Mouse (Mus musculus) kidney, embryonic 14.5 days (tissue): ENCODE results near the gene Cep162. TPM values are rescaled to one million over a fixed set of nuclear protein-coding genes. Genes with fewer than 3 reads are reported as not detected.
A peak's percentile ranks its signal among the peaks of the same experiment; 100 is the strongest.

Experiments used
- ATAC-seq: fragments of 200-750 bp; cut with Nextera tagmentation; 2 replicates; pipeline ENCODE4 v1.8.0; 2017; ENCODE audit warnings: moderate number of reproducible peaks, mild to moderate bottlenecking, moderate TSS enrichment, moderate library complexity; ENCODE audit not compliant: low FRiP score, low TSS enrichment
- H3K27ac ChIP-seq: fragments of 300-500 bp; sonication (generic); 2 replicates; pipeline ENCODE4 v1.5.1; 2014; ENCODE audit warnings: low read depth, mild to moderate bottlenecking, low read length, moderate library complexity, mixed read lengths
- H3K27me3 ChIP-seq: fragments of 300-500 bp; sonication (generic); 2 replicates; pipeline ENCODE4 v1.6.1; 2014; ENCODE audit warnings: mild to moderate bottlenecking, low read length; ENCODE audit not compliant: control insufficient read depth, insufficient read depth
- H3K36me3 ChIP-seq: fragments of 300-500 bp; sonication (generic); 2 replicates; pipeline ENCODE4 v1.6.1; 2014; ENCODE audit warnings: low read length, mixed read lengths; ENCODE audit not compliant: control insufficient read depth, insufficient read depth
- H3K4me1 ChIP-seq: fragments of 300-500 bp; sonication (generic); 2 replicates; pipeline ENCODE4 v1.6.1; 2014; ENCODE audit warnings: low read length, mixed read lengths; ENCODE audit not compliant: control insufficient read depth, insufficient read depth
- H3K4me2 ChIP-seq: fragments of 300-500 bp; sonication (generic); replicated peaks from 2 replicates; pipeline ENCODE4 v1.6.1; 2014; ENCODE audit warnings: low read depth, mild to moderate bottlenecking, low read length
- H3K4me3 ChIP-seq: fragments of 300-500 bp; sonication (generic); 2 replicates; pipeline ENCODE4 v1.5.1; 2014; ENCODE audit warnings: mild to moderate bottlenecking, low read length
- H3K9ac ChIP-seq: fragments of 300-500 bp; sonication (generic); 2 replicates; pipeline ENCODE4 v1.6.1; 2014; ENCODE audit warnings: low read depth, mild to moderate bottlenecking, low read length, moderate library complexity
- H3K9me3 ChIP-seq: fragments of 300-500 bp; sonication (generic); 2 replicates; pipeline ENCODE4 v1.6.1; 2016; ENCODE audit warnings: low read length; ENCODE audit not compliant: control insufficient read depth
- WGBS: fragments of 180-500 bp; shearing (Covaris S2); extraction: QIAGEN DNeasy Blood & Tissue Kit; methylation state at CpG from one replicate; pipeline ENCODE4 v1.1.7; 2014; 5-methylcytosine and 5-hydroxymethylcytosine counted together
- polyA plus RNA-seq: library from polyadenylated mRNA; unstranded; fragments of >200 nt; fragmentation: Nextera tagmentation; extraction: Ambion mirVana; gene quantifications from 2 replicates; pipeline ENCODE4 v1.2.1, GENCODE M21; 2014

Cep162 gene
- polyA plus RNA-seq, 1 experiment from 2014 or later = 9.9 TPM

GRCm38 (mm10) chr9:87145671-87146070 is 109.7 kb downstream of the Cep162 start:
- Histone ChIP-seq H3K4me2 (no peak overlapping the region), H3K27me3 (peaks cover 28% of the 10 kb centered on the region; the same call in 1 of the 2 replicates), H3K9me3 (no peaks in the 10 kb centered on the region), H3K9ac (no peak overlapping the region), H3K36me3 (no peaks in the 10 kb centered on the region), H3K4me3 (no peak overlapping the region), H3K4me1 (peaks cover 2% of the 10 kb centered on the region; the same call in 1 of the 2 replicates), H3K27ac (no peak overlapping the region)
- ATAC-seq = no peak
- WGBS = 31% methylated on average over 11 of the region's 11 CpGs

DNA sequence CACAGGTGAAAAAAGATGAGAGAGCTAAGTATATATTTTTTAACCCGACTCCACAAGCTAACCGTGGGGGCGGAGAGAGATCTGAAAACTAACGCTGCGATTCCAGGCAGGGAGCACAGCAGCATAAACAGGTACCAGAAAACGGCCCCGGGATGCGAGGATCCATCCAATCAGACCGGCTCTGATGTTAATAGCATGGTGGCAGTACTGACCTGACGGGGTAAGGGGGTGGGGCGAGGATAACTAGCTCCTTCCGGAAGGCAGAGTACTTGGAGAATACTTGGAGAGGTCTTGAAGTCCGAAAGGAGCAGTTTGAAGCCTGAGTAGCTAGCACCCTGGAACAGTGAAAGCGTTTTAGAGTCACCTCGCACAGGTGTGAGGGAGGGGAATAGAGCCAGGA is 110.2 kb downstream of the Cep162 start:
- Histone ChIP-seq H3K4me2 (peak overlapping the region; percentile 56), H3K9ac (no peak overlapping the region), H3K4me1 (peaks cover 2% of the 10 kb centered on the region; the same call in 1 of the 2 replicates), H3K4me3 (peak overlapping the region; percentile 39; the same call in 1 of the 2 replicates), H3K9me3 (no peaks in the 10 kb centered on the region), H3K27ac (no peak overlapping the region), H3K27me3 (peaks cover 28% of the 10 kb centered on the region; the same call in 1 of the 2 replicates), H3K36me3 (no peaks in the 10 kb centered on the region)
- WGBS = 2% methylated on average over 15 of the region's 15 CpGs
- ATAC-seq = peak; percentile 24; the same call in 1 of the 2 replicates

DNA sequence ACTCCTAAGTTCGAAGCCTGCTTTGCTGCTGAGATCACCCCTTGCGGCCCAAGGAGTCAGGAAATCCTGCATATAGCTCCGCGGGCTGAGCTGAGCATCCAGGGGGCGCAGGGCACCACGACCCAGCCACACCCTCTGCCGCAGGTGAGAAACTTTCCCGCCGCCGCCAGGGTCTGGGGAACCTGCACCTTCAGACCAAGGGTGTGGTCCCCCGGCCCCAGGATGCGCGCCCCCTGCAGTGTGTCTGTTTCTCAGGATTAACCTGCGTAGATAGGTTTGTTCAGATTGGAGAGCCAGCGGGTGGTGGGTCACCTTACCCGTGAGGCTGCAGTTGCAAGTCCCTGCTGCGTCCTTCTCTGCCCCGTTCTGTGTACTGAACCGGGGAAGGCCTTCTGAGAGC is 110.8 kb downstream of the Cep162 start:
- Histone ChIP-seq H3K4me3 (peak overlapping the region; percentile 39), H3K27ac (no peak overlapping the region), H3K9ac (0 out of 2 replicates have a peak overlapping the region, but pooled peaks have one; percentile 13), H3K9me3 (no peaks in the 10 kb centered on the region), H3K36me3 (no peaks in the 10 kb centered on the region), H3K27me3 (peaks cover 28% of the 10 kb centered on the region; the same call in 1 of the 2 replicates), H3K4me2 (peak overlapping the region; percentile 56), H3K4me1 (peaks cover 2% of the 10 kb centered on the region; the same call in 1 of the 2 replicates)
- 2% methylated on average over 19 of the region's 19 CpGs for WGBS
- ATAC-seq = peak; percentile 13; the same call in 1 of the 2 replicates

DNA sequence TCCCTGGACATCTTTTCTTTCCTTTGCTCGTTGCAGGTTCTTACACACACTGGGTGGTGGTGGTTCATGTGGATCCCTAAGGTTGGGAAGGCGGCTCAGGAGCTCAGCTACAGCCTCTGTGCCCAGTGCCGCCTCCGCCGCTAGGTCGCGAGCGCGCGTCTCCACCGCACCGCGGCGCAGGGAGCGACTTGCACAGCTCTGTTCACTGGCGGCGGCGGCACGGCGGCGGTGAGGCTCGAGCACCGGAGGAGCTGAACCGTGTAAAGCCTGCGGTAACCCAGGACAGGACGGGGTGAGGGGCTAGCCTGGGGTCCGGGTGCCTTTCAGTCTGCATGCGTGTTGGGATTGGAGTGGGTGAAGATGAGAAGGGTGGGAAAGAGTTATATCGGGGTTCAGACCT is 111.2 kb downstream of the Cep162 start, which contains the start of gene Mrap2:
TSS of gene Mrap2 (plus strand) at position 201 of the 400 bp plus-strand sequence.
- Histone ChIP-seq H3K36me3 (no peaks in the 10 kb centered on the region), H3K9ac (0 out of 2 replicates have a peak within 1 kb of the TSS, but pooled peaks have one; percentile 13)

DNA sequence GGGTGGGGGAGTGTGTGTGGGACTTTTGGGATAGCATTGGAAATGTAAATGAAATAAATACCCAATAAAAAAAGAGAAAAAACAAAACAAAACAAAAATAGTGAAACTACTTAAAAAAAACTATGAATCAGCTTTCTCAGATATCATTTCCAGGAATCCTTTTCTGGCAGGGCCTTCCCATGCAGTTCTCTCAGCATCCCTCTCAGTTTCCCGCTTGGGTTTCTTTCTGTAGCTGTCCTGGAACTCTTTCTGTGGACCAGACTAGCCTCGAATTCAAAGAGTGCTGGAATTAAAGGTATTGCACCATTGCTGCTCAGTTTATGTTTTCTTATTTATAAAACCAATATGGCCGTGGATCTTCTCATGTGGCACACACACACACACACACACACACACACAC is 112.3 kb downstream of the Cep162 start:
- 79% methylated on average over 3 of the region's 3 CpGs for WGBS
- no peak for ATAC-seq

More for the DNA sequence above, 111.2 kb downstream of the Cep162 start, which contains the start of gene Mrap2:
- H3K4me3 ChIP-seq = peak within 1 kb of the TSS; percentile 39
- H3K27me3 ChIP-seq = peaks cover 28% of the 10 kb centered on the region; the same call in 1 of the 2 replicates
- H3K9me3 ChIP-seq = no peaks in the 10 kb centered on the region
- peak within 1 kb of the TSS; percentile 56 for H3K4me2 ChIP-seq
- WGBS = 1% methylated on average over 29 of the region's 29 CpGs
- H3K4me1 ChIP-seq = peaks cover 2% of the 10 kb centered on the region; the same call in 1 of the 2 replicates
- ATAC-seq = peak; percentile 91
- no peak within 1 kb of the TSS for H3K27ac ChIP-seq

More for the DNA sequence above, 112.3 kb downstream of the Cep162 start:
- no peak overlapping the region for H3K9ac ChIP-seq
- peaks cover 2% of the 10 kb centered on the region; the same call in 1 of the 2 replicates for H3K4me1 ChIP-seq
- peaks cover 28% of the 10 kb centered on the region; the same call in 1 of the 2 replicates for H3K27me3 ChIP-seq
- no peak overlapping the region for H3K27ac ChIP-seq
- H3K4me3 ChIP-seq = no peak overlapping the region
- H3K4me2 ChIP-seq = no peak overlapping the region
- no peaks in the 10 kb centered on the region for H3K9me3 ChIP-seq
- no peaks in the 10 kb centered on the region for H3K36me3 ChIP-seq

Other genes starting within 250 kb of the Cep162 start
- gene Ripply2, start 240.0 kb downstream of the Cep162 start, polyA plus RNA-seq = 2.1 TPM in 2 replicates
- gene Cyb5r4, start 233.5 kb downstream of the Cep162 start, polyA plus RNA-seq = 64.1 and 70.3 TPM in 2 replicates
- gene Mrap2, start 111.2 kb downstream of the Cep162 start, polyA plus RNA-seq = not detected in 2 replicates